ENCODE assay signal across 12 mouse cellular contexts in genomic region chr15:67228633-67229032, GRCm38 (mm10).
A peak's percentile ranks its signal among the peaks of the same experiment; 100 is the strongest.
DNase-seq lines count a peak whose midpoint lies in the region; ATAC-seq and TF ChIP-seq lines count a peak whose summit lies in the region.
"Had no signal": no experiment of that assay in that cellular context is flagged by ENCODE, and none has a peak within 500 bp of the region (broad histone marks: within the 10 kb centered on the region; RNA-seq: fewer than 3 reads in every experiment).

No protein-coding gene starts in this region.

- no peak overlapping the region for H3K9ac ChIP-seq in lung, embryonic 14.5 days
- H3K9ac ChIP-seq in lung, embryonic 16.5 days (ENCODE audit: low read length): no peak overlapping the region
- H3K9ac ChIP-seq: embryonic facial prominence, embryonic 12.5 days; forebrain, embryonic 13.5 days had no signal

- H3K9me3 ChIP-seq in lung, embryonic 14.5 days (ENCODE audit: low read depth, low read length): no peaks in the 10 kb centered on the region
- H3K9me3 ChIP-seq in lung, embryonic 16.5 days (ENCODE audit: control insufficient read depth, low read length): no peaks in the 10 kb centered on the region
- H3K9me3 ChIP-seq: embryonic facial prominence, embryonic 10.5 days; embryonic facial prominence, embryonic 12.5 days; forebrain, embryonic 13.5 days had no signal

- H3K4me3 ChIP-seq in lung, embryonic 14.5 days (ENCODE audit: low read depth, low read length): no peak overlapping the region
- no peak overlapping the region for H3K4me3 ChIP-seq in lung, embryonic 16.5 days (ENCODE audit: low read length)
- H3K4me3 ChIP-seq: embryonic facial prominence, embryonic 10.5 days; embryonic facial prominence, embryonic 12.5 days; forebrain, embryonic 13.5 days had no signal

- H3K27me3 ChIP-seq in lung, embryonic 14.5 days (ENCODE audit: insufficient read depth, low read length): no peaks in the 10 kb centered on the region
- H3K27me3 ChIP-seq in lung, embryonic 16.5 days (ENCODE audit: control insufficient read depth, insufficient read depth, low read depth, low read length): no peaks in the 10 kb centered on the region
- H3K27me3 ChIP-seq: embryonic facial prominence, embryonic 12.5 days had no signal

- WGBS in lung, embryonic 14.5 days: 42% methylated on average over 2 of the region's 2 CpGs
- WGBS in lung, embryonic 16.5 days: 53% methylated on average over 2 of the region's 2 CpGs

- no peaks in the 10 kb centered on the region for H3K36me3 ChIP-seq in lung, embryonic 14.5 days (ENCODE audit: insufficient read depth)
- H3K36me3 ChIP-seq in lung, embryonic 16.5 days (ENCODE audit: control insufficient read depth, insufficient read depth, low read length): no peaks in the 10 kb centered on the region
- H3K36me3 ChIP-seq: embryonic facial prominence, embryonic 10.5 days; embryonic facial prominence, embryonic 12.5 days had no signal

- peak; percentile 59 for DNase-seq in lung, embryonic 14.5 days
- DNase-seq in lung, postnatal 36 days: no peak
- no peak for DNase-seq in lung, postnatal 10 days
- no peak for DNase-seq in adrenal gland, postnatal 4 days (ENCODE audit: low spot score in 2 of 2)
- DNase-seq: cerebellum, adult 11-12 months; cerebellum, adult 2 months; cerebellum, adult 9-10 months; cerebellum, postnatal 25 days had no signal

- no peak overlapping the region for H3K27ac ChIP-seq in lung, embryonic 14.5 days (ENCODE audit: low read depth)
- no peak overlapping the region for H3K27ac ChIP-seq in lung, embryonic 16.5 days (ENCODE audit: low read length)
- H3K27ac ChIP-seq: embryonic facial prominence, embryonic 10.5 days; embryonic facial prominence, embryonic 12.5 days; forebrain, embryonic 13.5 days had no signal

- peaks cover 10% of the 10 kb centered on the region; the same call in 1 of the 2 replicates for H3K4me1 ChIP-seq in lung, embryonic 14.5 days (ENCODE audit: insufficient read depth)
- peaks cover 12% of the 10 kb centered on the region for H3K4me1 ChIP-seq in lung, embryonic 16.5 days (replicated peaks; ENCODE audit: control insufficient read depth, insufficient read depth, low read length)

- peak; percentile 78; the same call in 1 of the 2 replicates for ATAC-seq in lung, embryonic 14.5 days (ENCODE audit: insufficient read depth)
- peak; percentile 74 for ATAC-seq in lung, embryonic 16.5 days (ENCODE audit: low read depth)

- TF ChIP-seq CTCF in lung, embryonic 14.5 days (IDR thresholded peaks at IDR 0.05; ENCODE audit: low read depth): no peak

- H3K4me2 ChIP-seq in lung, embryonic 14.5 days: no peak overlapping the region
- no peak overlapping the region for H3K4me2 ChIP-seq in lung, embryonic 16.5 days (ENCODE audit: low read depth, low read length)
- H3K4me2 ChIP-seq: embryonic facial prominence, embryonic 12.5 days; forebrain, embryonic 13.5 days had no signal
